Mouse (Mus musculus): Measurements from ENCODE around the gene Ddx47. TPM values are rescaled to one million over a fixed set of nuclear protein-coding genes. Genes with fewer than 3 reads are reported as not detected.

Ddx47 gene
- total and polyA plus RNA-seq, 3 experiments = 102 to 117 TPM; not detected in 1

DNA sequence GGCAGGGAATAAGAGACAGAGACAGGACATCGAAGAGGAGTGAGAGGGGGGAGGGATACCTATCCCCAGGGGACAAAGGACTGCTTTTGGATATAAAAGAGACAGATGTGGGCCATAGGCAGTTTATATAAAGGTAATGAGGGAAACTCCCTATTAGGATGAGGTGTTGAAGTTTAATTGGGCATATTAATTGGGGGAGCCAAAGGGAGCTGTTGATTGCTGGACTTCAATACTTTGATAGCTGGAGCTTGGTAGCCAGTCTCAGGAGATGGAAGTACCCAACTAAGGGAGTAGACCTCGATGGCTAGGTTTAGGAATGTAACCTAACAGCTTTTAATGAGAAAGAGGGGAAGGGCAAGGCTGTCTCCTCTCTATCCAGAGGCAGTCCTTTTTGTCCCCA lies 47.5 kb upstream of the Ddx47 start:
- Histone ChIP-seq H3K27ac (ENCODE audit: control insufficient read depth, low read depth, low read length) (no peak overlapping the region), H3K4me3 (ENCODE audit: control insufficient read depth in 1 of 2, insufficient read depth in 1 of 2, low read depth in 2 of 2, low read length in 2 of 2) (no peak overlapping the region), H3K4me1 (ENCODE audit: control insufficient read depth in 1 of 2, insufficient read depth in 2 of 2, low read length in 2 of 2) (no peaks in the 10 kb centered on the region), H3K36me3 (ENCODE audit: control insufficient read depth in 1 of 2, insufficient read depth in 2 of 2, low read length in 2 of 2) (no peaks in the 10 kb centered on the region), H3K9me3 (replicated peaks; ENCODE audit: insufficient read depth, low read length) (no peaks in the 10 kb centered on the region), H3K79me2 (ENCODE audit: control insufficient read depth, insufficient read depth, low read length, poor library complexity) (no peaks in the 10 kb centered on the region), H3K27me3 (ENCODE audit: control insufficient read depth in 1 of 2, insufficient read depth in 2 of 2, low read length in 2 of 2) (no peaks in the 10 kb centered on the region), H3K9ac (ENCODE audit: control insufficient read depth, low read depth, low read length, poor library complexity, severe bottlenecking) (no peak overlapping the region)
- DNase-seq (ENCODE audit: low read depth, low spot score) = no peak
- no peak for TF ChIP-seq USF1 (IDR thresholded peaks at IDR 0.05; ENCODE audit: low read depth, low read length)

DNA sequence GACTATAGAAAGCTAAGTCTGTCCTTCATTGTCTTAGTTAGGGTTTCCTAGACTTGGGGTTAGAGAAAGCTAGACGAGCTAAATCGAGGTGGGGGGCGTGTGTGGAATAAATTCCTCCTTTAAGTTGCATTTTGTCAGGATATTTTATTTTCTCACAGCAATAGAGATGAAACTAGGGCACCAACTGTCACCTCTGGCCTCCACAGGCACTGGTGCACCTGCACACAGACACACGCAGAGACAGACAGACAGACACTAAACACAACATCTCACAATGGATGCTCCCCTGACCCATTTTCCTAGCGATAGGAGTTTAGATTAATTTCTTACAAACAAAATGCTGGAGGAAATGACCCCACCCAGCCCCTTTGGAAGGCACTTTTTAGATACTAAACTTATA lies 44.7 kb upstream of the Ddx47 start:
- Histone ChIP-seq H3K9ac (ENCODE audit: control insufficient read depth, low read depth, low read length, poor library complexity, severe bottlenecking) (no peak overlapping the region), H3K9me3 (replicated peaks; ENCODE audit: insufficient read depth, low read length) (no peaks in the 10 kb centered on the region), H3K36me3 (ENCODE audit: control insufficient read depth in 1 of 2, insufficient read depth in 2 of 2, low read length in 2 of 2) (no peaks in the 10 kb centered on the region), H3K27ac (ENCODE audit: control insufficient read depth, low read depth, low read length) (no peak overlapping the region), H3K4me1 (ENCODE audit: control insufficient read depth in 1 of 2, insufficient read depth in 2 of 2, low read length in 2 of 2) (no peaks in the 10 kb centered on the region), H3K4me3 (ENCODE audit: control insufficient read depth in 1 of 2, insufficient read depth in 1 of 2, low read depth in 2 of 2, low read length in 2 of 2) (no peak overlapping the region), H3K79me2 (ENCODE audit: control insufficient read depth, insufficient read depth, low read length, poor library complexity) (no peaks in the 10 kb centered on the region), H3K27me3 (ENCODE audit: control insufficient read depth in 1 of 2, insufficient read depth in 2 of 2, low read length in 2 of 2) (no peaks in the 10 kb centered on the region)
- TF ChIP-seq SIN3A (IDR thresholded peaks at IDR 0.05; ENCODE audit: low read length) (no peak), ELF1 (IDR thresholded peaks at IDR 0.05; ENCODE audit: low read depth, low read length) (no peak), ZC3H11A (IDR thresholded peaks at IDR 0.05; ENCODE audit: low read depth, low read length) (no peak), JUND (IDR thresholded peaks at IDR 0.05; ENCODE audit: low read depth, low read length) (no peak), RAD21 (IDR thresholded peaks at IDR 0.05; ENCODE audit: low read depth, low read length) (no peak), TCF12 (IDR thresholded peaks at IDR 0.05; ENCODE audit: low read depth, low read length) (no peak), MAZ (IDR thresholded peaks at IDR 0.05; ENCODE audit: low read depth, low read length) (no peak), GATA1 (IDR thresholded peaks at IDR 0.05; ENCODE audit: low read depth, low read length) (no peak), TAL1 (IDR thresholded peaks at IDR 0.05; ENCODE audit: low read length) (no peak), POLR2AphosphoS2 (IDR thresholded peaks at IDR 0.05; ENCODE audit: low read length) (no peak), KAT2A (conservative IDR thresholded peaks at IDR 0.05; ENCODE audit: low read depth, low read length) (no peak)
- no peak for DNase-seq (ENCODE audit: low read depth, low spot score)

DNA sequence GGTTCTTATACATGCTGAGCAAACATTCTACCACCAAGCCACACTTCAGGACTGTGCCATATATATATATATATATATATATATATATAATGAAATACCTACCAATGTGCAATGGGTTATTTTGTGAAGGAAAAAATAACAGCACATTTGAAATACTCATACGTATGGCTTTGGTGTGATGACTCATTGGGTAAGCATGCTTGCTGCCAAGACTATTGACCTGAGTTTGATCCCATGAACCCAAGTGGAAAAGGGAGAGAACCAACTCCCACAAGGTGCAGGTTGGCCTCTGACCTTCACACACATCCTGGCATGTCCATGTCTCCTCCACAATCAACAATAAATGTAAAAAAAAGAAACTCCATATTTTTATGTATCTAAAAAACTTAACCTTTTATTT lies 43.1 kb upstream of the Ddx47 start:
- Histone ChIP-seq H3K27me3 (ENCODE audit: control insufficient read depth in 1 of 2, insufficient read depth in 2 of 2, low read length in 2 of 2) (no peaks in the 10 kb centered on the region), H3K79me2 (ENCODE audit: control insufficient read depth, insufficient read depth, low read length, poor library complexity) (no peaks in the 10 kb centered on the region), H3K36me3 (ENCODE audit: control insufficient read depth in 1 of 2, insufficient read depth in 2 of 2, low read length in 2 of 2) (peaks cover 0 to 2% of the 10 kb centered on the region in 2 experiments; a peak in 1 of 4 replicates), H3K27ac (ENCODE audit: control insufficient read depth, low read depth, low read length) (no peak overlapping the region), H3K4me3 (ENCODE audit: control insufficient read depth in 1 of 2, insufficient read depth in 1 of 2, low read depth in 2 of 2, low read length in 2 of 2) (no peak overlapping the region), H3K4me1 (ENCODE audit: control insufficient read depth in 1 of 2, insufficient read depth in 2 of 2, low read length in 2 of 2) (no peaks in the 10 kb centered on the region; a peak in 2 of 4 replicates), H3K9me3 (replicated peaks; ENCODE audit: insufficient read depth, low read length) (no peaks in the 10 kb centered on the region), H3K9ac (ENCODE audit: control insufficient read depth, low read depth, low read length, poor library complexity, severe bottlenecking) (no peak overlapping the region)
- no peak for DNase-seq (ENCODE audit: low read depth, low spot score)
- TF ChIP-seq POLR2AphosphoS5 (IDR thresholded peaks at IDR 0.05; ENCODE audit: borderline replicate concordance, low read depth, low read length) = no peak
- no peak for TF ChIP-seq ZMIZ1 (IDR thresholded peaks at IDR 0.05; ENCODE audit: low read depth, low read length)
- TF ChIP-seq RAD21 (IDR thresholded peaks at IDR 0.05; ENCODE audit: low read depth, low read length) = no peak
- TF ChIP-seq HCFC1 (IDR thresholded peaks at IDR 0.05; ENCODE audit: low read depth, low read length) = no peak
- no peak for TF ChIP-seq MAFK (IDR thresholded peaks at IDR 0.05; ENCODE audit: borderline replicate concordance, low read depth, low read length)
- no peak for TF ChIP-seq TCF12 (IDR thresholded peaks at IDR 0.05; ENCODE audit: low read depth, low read length)
- no peak for TF ChIP-seq POLR2AphosphoS2 (IDR thresholded peaks at IDR 0.05; ENCODE audit: low read length)
- no peak for TF ChIP-seq USF1 (IDR thresholded peaks at IDR 0.05; ENCODE audit: low read depth, low read length)
- no peak for TF ChIP-seq BHLHE40 (IDR thresholded peaks at IDR 0.05; ENCODE audit: borderline replicate concordance, low read depth, low read length)
